Mouse (Mus musculus) splenic B cell, adult 2 months (primary cell): Measurements from ENCODE around the gene Hpf1.

Experiments used
- DNase-seq: peaks from one replicate; pipeline ENCODE4 v3.0.0-alpha.2; 2011; ENCODE audit warnings: low read depth, low spot score
- H3K27me3 ChIP-seq: 2 replicates; pipeline ENCODE4 v1.6.1; 2012; ENCODE audit warnings: mild to moderate bottlenecking, low read length, moderate library complexity, mixed read lengths; ENCODE audit not compliant: control insufficient read depth, poor library complexity, insufficient read depth, severe bottlenecking
- H3K36me3 ChIP-seq: 2 replicates; pipeline ENCODE4 v1.6.1; 2012; ENCODE audit warnings: mild to moderate bottlenecking, low read length, moderate library complexity, mixed read lengths; ENCODE audit not compliant: control insufficient read depth, poor library complexity, insufficient read depth, severe bottlenecking

The Hpf1 gene

GRCm38 (mm10) chr8:60947503-60947902 lies 57.3 kb downstream of the Hpf1 start:
- no peak for DNase-seq
- Histone ChIP-seq H3K36me3 (no peaks in the 10 kb centered on the region), H3K27me3 (no peaks in the 10 kb centered on the region)

GRCm38 (mm10) chr8:60949859-60950258 lies 59.6 kb downstream of the Hpf1 start:
- H3K27me3 ChIP-seq = no peaks in the 10 kb centered on the region
- DNase-seq = no peak
- H3K36me3 ChIP-seq = no peaks in the 10 kb centered on the region

- Histone ChIP-seq H3K36me3 (no peaks in the 10 kb centered on the region), H3K27me3 (no peaks in the 10 kb centered on the region)
- DNase-seq = no peak
Measured at GRCm38 (mm10) chr8:60951271-60951670, 61.1 kb downstream of the Hpf1 start.

- Histone ChIP-seq H3K27me3 (no peaks in the 10 kb centered on the region), H3K36me3 (no peaks in the 10 kb centered on the region)
- no peak for DNase-seq
Measured at GRCm38 (mm10) chr8:60951757-60952156, 61.5 kb downstream of the Hpf1 start.

GRCm38 (mm10) chr8:60952803-60953202 lies 62.6 kb downstream of the Hpf1 start:
- no peaks in the 10 kb centered on the region for H3K27me3 ChIP-seq
- DNase-seq = no peak
- H3K36me3 ChIP-seq = no peaks in the 10 kb centered on the region

- no peak for DNase-seq
- Histone ChIP-seq H3K27me3 (no peaks in the 10 kb centered on the region), H3K36me3 (no peaks in the 10 kb centered on the region)
Measured at GRCm38 (mm10) chr8:60954281-60955014, 64.2 kb downstream of the Hpf1 start.

GRCm38 (mm10) chr8:60956847-60957246 lies 66.6 kb downstream of the Hpf1 start:
- no peaks in the 10 kb centered on the region for H3K36me3 ChIP-seq
- H3K27me3 ChIP-seq = no peaks in the 10 kb centered on the region
- DNase-seq = peak; percentile 73
